In genomic region chr10:94265656-94266542, GRCm38 (mm10) we compare ENCODE assay signal across 14 mouse cellular contexts. TPM values are rescaled to one million over a fixed set of nuclear protein-coding genes. Genes with fewer than 3 reads are reported as not detected.
DNase-seq lines count a peak whose midpoint lies in the region; ATAC-seq and TF ChIP-seq lines count a peak whose summit lies in the region.
"Had no signal": no experiment of that assay in that cellular context is flagged by ENCODE, and none has a peak within 500 bp of the region (broad histone marks: within the 10 kb centered on the region; RNA-seq: fewer than 3 reads in every experiment).

No protein-coding gene starts in this region.

- TF ChIP-seq CTCF in heart, adult 2 months (IDR thresholded peaks at IDR 0.05): no peak
- TF ChIP-seq CTCF in stomach, postnatal 0 days (IDR thresholded peaks at IDR 0.05; ENCODE audit: low read depth): no peak

- TF ChIP-seq EP300 in heart, adult 2 months (IDR thresholded peaks at IDR 0.05; ENCODE audit: insufficient read depth, low read depth, low read length): no peak
- TF ChIP-seq EP300 in stomach, postnatal 0 days (optimal IDR thresholded peaks at IDR 0.05): no peak

- no peaks in the 10 kb centered on the region for H3K79me2 ChIP-seq in heart, adult 2 months (replicated peaks; ENCODE audit: control insufficient read depth, insufficient read depth, low read length)

- no peaks in the 10 kb centered on the region for H3K27me3 ChIP-seq in heart, adult 2 months (ENCODE audit: control insufficient read depth, insufficient read depth, low read length)
- no peaks in the 10 kb centered on the region for H3K27me3 ChIP-seq in hindbrain, embryonic 14.5 days (ENCODE audit: control insufficient read depth, insufficient read depth, low read length)
- no peaks in the 10 kb centered on the region for H3K27me3 ChIP-seq in stomach, postnatal 0 days (ENCODE audit: control insufficient read depth, insufficient read depth, low read length)

- intact Hi-C loops in heart, adult 2 months (cut with DNase I): no loop called here

- no peaks in the 10 kb centered on the region for H3K4me1 ChIP-seq in heart, adult 2 months (ENCODE audit: control insufficient read depth, insufficient read depth, low read length)
- H3K4me1 ChIP-seq in hindbrain, embryonic 14.5 days (replicated peaks; ENCODE audit: control insufficient read depth, insufficient read depth, low read length): 0 out of 2 replicates have a peak, but pooled peaks cover 5% of the 10 kb centered on the region
- no peaks in the 10 kb centered on the region for H3K4me1 ChIP-seq in stomach, postnatal 0 days (replicated peaks; ENCODE audit: control insufficient read depth, insufficient read depth)

- TF ChIP-seq POLR2A in heart, adult 2 months (IDR thresholded peaks at IDR 0.05; ENCODE audit: insufficient read depth, low read depth, low read length): no peak

- no peaks in the 10 kb centered on the region for H3K36me3 ChIP-seq in heart, adult 2 months (ENCODE audit: control insufficient read depth, insufficient read depth, low read length)
- no peaks in the 10 kb centered on the region for H3K36me3 ChIP-seq in hindbrain, embryonic 14.5 days (replicated peaks; ENCODE audit: control insufficient read depth, insufficient read depth)
- no peaks in the 10 kb centered on the region for H3K36me3 ChIP-seq in stomach, postnatal 0 days (ENCODE audit: control insufficient read depth, insufficient read depth, low read length)

- DNase-seq in heart, adult 11 months: peak; percentile 78
- DNase-seq in heart, adult 2 months: no peak
- DNase-seq in MN1 (ENCODE audit: low spot score) (peak; percentile 33), liver (no peak)
- DNase-seq in cerebellum, adult 8-10 months: peak; percentile 13
- no peak for DNase-seq in hindbrain, embryonic 14.5 days (ENCODE audit: low spot score)
- DNase-seq in stomach, postnatal 0 days (ENCODE audit: low spot score): no peak
- DNase-seq: kidney, adult 2 months had no signal

- no peaks in the 10 kb centered on the region for H3K9me3 ChIP-seq in hindbrain, embryonic 14.5 days (ENCODE audit: control insufficient read depth, low read length)
- H3K9me3 ChIP-seq in stomach, postnatal 0 days (ENCODE audit: control insufficient read depth, low read length): no peaks in the 10 kb centered on the region

- WGBS in heart, adult 2 months: 69% methylated on average over 17 of the region's 17 CpGs
- WGBS in hindbrain, embryonic 14.5 days: 44% methylated on average over 17 of the region's 17 CpGs
- WGBS in stomach, postnatal 0 days: 69% methylated on average over 17 of the region's 17 CpGs

- H3K27ac ChIP-seq in heart, adult 2 months: no peak overlapping the region
- peak overlapping the region; percentile 38 for H3K27ac ChIP-seq in hindbrain, embryonic 14.5 days
- no peak overlapping the region for H3K27ac ChIP-seq in stomach, postnatal 0 days (replicated peaks)

- no peak overlapping the region for H3K4me3 ChIP-seq in heart, adult 2 months
- no peak overlapping the region for H3K4me3 ChIP-seq in hindbrain, embryonic 14.5 days (replicated peaks; ENCODE audit: low read length)
- no peak overlapping the region for H3K4me3 ChIP-seq in stomach, postnatal 0 days (ENCODE audit: low read depth, low read length)

- H3K9ac ChIP-seq in heart, adult 2 months (ENCODE audit: low read depth, low read length): no peak overlapping the region
- no peak overlapping the region for H3K9ac ChIP-seq in hindbrain, embryonic 14.5 days
- H3K9ac ChIP-seq in stomach, postnatal 0 days (ENCODE audit: low read length): no peak overlapping the region

- H3K4me2 ChIP-seq in hindbrain, embryonic 14.5 days (replicated peaks): no peak overlapping the region
- no peak overlapping the region for H3K4me2 ChIP-seq in stomach, postnatal 0 days (replicated peaks; ENCODE audit: low read depth)

- peak; percentile 57; the same call in 1 of the 2 replicates for ATAC-seq in hindbrain, embryonic 14.5 days (ENCODE audit: low FRiP score)
- no peak for ATAC-seq in inflammation-experienced regulatory T-cells, adult 6 months
- no peak for ATAC-seq in stomach, postnatal 0 days (ENCODE audit: low FRiP score, low TSS enrichment)

RNA-seq across cellular contexts. Expression of gene Gm4792, which starts 32.6 kb away (rescaled TPM):
- total RNA-seq in heart, adult 2 months (2021): not detected
- polyA plus RNA-seq in heart, adult 2 months (2012; rRNA removed): not detected in 2 replicates
- polyA plus RNA-seq in hindbrain, embryonic 14.5 days (2014; fragmentation: Nextera tagmentation; extraction: Ambion mirVana): 0.35 and 0.38 TPM in 2 replicates
- not detected for polyA plus RNA-seq in inflammation-experienced regulatory T-cells, adult 6 months (2017; shearing (Covaris generic))
- polyA plus RNA-seq in stomach, postnatal 0 days (2015; fragmentation: Nextera tagmentation; extraction: Ambion mirVana): 0.61 and 0.63 TPM in 2 replicates
- total RNA-seq: layer of hippocampus, postnatal 10 days; megakaryocyte-erythroid progenitor cell, adult 5-6 weeks had no signal
- polyA plus RNA-seq: embryonic facial prominence, embryonic 11.5 days; kidney, adult 2 months; liver, embryonic 16.5 days; stomach, embryonic 14.5 days had no signal

RNA-seq across cellular contexts. Expression of gene Tmcc3, which starts 45.9 kb away (rescaled TPM):
- total RNA-seq in heart, adult 2 months (2021): 10 to 100 TPM; 29.8 to 35.1 TPM
- polyA plus RNA-seq in heart, adult 2 months (2012; rRNA removed): 15.3 and 26.8 TPM in 2 replicates
- polyA plus RNA-seq in hindbrain, embryonic 14.5 days (2014; fragmentation: Nextera tagmentation; extraction: Ambion mirVana): 12.5 and 17.9 TPM in 2 replicates
- 1 to 10 TPM in 2 of 3 experiments, under 1 TPM in 1; 0.38 to 1.6 (median 1.0) TPM for polyA plus RNA-seq in inflammation-experienced regulatory T-cells, adult 6 months (2017; shearing (Covaris generic))
- 19.8 and 20.8 TPM in 2 replicates for polyA plus RNA-seq in stomach, postnatal 0 days (2015; fragmentation: Nextera tagmentation; extraction: Ambion mirVana)

Comparison
In these comparisons a context has a peak if more than half of its experiments do, and no peak if none do; other contexts are left out.
1. DNase-seq: peak in heart, adult 11 months (single experiment), MN1 (single experiment) and cerebellum, adult 8-10 months (single experiment); none in heart, adult 2 months (0 of 2), hindbrain, embryonic 14.5 days (single experiment), stomach, postnatal 0 days (single experiment) and liver (single experiment).